Mouse (Mus musculus): ENCODE data around the gene Srgap2.

GRCm38 (mm10) chr1:131482242-131482641 is 44.9 kb downstream of the Srgap2 start:
- no peak for TF ChIP-seq CTCF (IDR thresholded peaks at IDR 0.05; ENCODE audit: low read depth, low read length)
- TF ChIP-seq GATA1 (IDR thresholded peaks at IDR 0.05; ENCODE audit: borderline replicate concordance, low read length) = no peak
- no peak for TF ChIP-seq POLR2AphosphoS5 (IDR thresholded peaks at IDR 0.05; ENCODE audit: insufficient replicate concordance, low read depth, low read length)
- TF ChIP-seq TAL1 (conservative IDR thresholded peaks at IDR 0.05; ENCODE audit: low read depth, low read length) = no peak

Data from G1E (cell line).